Mouse (Mus musculus) frontal cortex, adult (tissue): ENCODE measurements at regions not wholly inside any gene's neighbourhood (a gene's known extent, or its start where the extent isn't known, plus 50 kb on each side); places are given as distances from the start of the nearest gene placed in this dataset.

Experiments used
- ATAC-seq: cut with Nextera tagmentation; 2 replicates; pipeline ENCODE4 v1.9.2; 2017; ENCODE audit warnings: mild to moderate bottlenecking, moderate library complexity, mixed read lengths; ENCODE audit not compliant: low TSS enrichment

GRCm38 (mm10) chr1:179906115-179906514 lies 54.2 kb upstream of the Cdc42bpa start:
- no peak for ATAC-seq

- ATAC-seq: no peak
These were observed 67.6 kb upstream of the Cdc42bpa start for GRCm38 (mm10) chr1:179892711-179893110.

- no peak for ATAC-seq
These were observed 72.4 kb upstream of the Cdc42bpa start for GRCm38 (mm10) chr1:179887921-179888320.

DNA sequence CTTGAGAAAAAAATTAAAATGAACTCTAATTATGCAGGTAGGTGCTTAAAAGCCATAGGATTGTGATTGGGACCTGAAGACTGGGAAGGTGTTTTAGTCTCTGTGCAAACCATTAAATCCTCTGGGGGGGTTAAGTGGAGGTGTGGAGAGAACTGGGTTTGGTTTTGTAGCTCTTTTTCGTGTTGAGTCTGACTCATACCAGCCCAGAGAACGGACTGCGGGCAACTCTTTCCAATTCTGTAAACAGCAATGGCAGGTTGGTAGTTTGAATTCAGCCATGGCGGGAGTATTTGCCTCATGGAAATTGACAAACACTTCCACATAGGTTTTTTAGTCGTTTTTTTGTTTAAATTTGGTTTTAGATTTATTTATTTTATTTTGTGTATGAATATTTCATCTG lies 77.7 kb upstream of the Ahctf1 start:
- no peak for ATAC-seq

DNA sequence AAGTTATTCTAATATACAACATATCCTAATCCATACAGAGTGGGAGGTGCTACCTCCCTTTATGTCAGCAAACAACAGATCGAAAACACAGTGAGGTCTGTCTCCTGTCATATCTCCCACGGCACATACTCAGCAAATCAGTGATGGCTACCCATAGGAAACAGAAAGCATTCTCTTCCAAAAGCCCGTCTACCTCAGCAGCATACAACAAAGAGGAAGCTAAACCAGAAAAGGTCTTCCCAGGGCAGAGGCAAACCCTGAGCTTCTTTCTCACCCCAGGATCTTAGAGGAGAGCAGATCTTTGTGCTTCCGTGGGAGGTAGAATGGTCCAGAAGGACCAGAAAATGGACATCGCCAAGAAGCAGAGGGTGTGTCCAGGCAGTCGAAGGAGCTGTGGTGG lies 74.4 kb upstream of the Ahctf1 start:
- no peak for ATAC-seq

DNA sequence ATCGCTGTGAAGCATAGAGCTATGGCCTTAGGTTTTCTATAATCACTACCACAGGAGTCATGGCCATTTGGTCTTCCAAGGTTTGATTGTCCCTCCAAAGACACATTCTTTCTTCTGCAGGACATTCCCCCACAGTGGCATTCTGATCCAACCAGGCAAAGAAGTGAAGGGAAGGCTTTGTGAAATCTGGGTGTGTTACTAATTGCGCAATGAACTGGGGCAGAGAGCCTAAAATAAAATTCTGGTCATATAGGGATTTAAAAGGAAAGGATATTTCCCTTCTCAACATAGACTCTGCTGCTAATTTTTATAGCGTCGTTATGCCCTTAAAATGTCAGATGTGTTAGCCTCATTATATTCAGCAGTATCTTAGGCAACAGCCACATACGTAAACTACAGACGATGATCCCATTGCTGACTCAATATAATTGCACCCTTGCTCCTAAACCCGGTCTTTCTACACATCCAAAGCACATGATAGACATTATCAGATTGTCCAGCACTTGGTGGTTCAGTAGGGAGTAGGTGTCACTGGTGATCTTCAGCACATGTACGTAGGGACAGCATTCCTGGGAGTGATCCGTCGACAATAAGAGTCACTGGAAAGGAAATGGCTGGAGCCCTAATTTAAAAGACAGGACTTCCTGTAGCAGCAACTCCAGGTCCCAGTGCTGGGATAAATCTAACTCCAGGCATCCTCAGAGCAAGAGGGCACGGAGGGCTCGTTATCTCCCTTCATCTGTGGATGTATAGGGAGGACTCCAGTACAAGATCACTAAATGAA lies 70.5 kb upstream of the Ahctf1 start:
- ATAC-seq: no peak

GRCm38 (mm10) chr1:179871961-179872360 lies 68.5 kb upstream of the Ahctf1 start:
- no peak for ATAC-seq

DNA sequence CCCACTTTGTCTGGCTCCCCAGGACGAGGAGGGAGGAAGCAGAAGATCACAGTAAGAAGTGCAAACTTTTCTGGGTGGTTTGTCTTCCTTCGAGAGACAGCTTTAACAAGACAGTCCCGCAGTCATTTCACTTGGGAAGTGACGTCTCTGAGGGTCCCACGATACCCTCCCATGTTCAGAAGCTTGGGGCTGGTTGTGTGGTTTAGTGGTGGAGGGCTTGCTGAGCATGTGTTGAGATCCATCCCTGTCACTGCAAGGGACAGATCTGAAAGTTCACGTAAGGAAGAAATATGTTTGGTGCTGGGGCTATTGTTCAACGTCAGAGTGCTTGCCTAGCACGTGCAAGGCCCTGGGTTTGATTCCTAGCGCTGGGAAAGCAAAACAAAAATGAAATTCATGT lies 65.2 kb upstream of the Ahctf1 start:
- no peak; the same call in 1 of the 2 replicates for ATAC-seq

GRCm38 (mm10) chr1:179867493-179867892 lies 64.0 kb upstream of the Ahctf1 start:
- ATAC-seq: no peak

- no peak for ATAC-seq
These were observed 62.7 kb upstream of the Ahctf1 start for GRCm38 (mm10) chr1:179866056-179866772.

DNA sequence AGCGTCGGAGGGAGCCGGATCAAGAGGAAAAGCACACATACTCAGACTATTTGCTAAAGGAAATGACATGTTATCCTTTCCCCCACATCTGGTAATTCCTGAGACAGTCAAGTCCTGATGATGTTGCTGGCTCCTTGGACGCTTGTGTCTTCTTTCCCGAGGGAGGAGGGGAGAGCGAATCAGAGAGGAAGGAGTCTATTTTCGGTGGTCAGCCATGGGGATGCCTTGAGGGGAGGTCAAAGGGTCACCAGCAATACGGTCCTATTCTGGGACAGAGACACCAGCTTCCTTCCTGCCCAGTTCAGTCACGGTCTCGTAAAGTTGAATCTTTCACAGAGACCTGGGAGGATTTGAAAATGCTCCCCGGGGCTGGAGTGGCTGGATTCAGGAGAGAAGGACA lies 62.1 kb upstream of the Ahctf1 start:
- ATAC-seq: no peak

- ATAC-seq: no peak
These were observed 61.2 kb upstream of the Ahctf1 start for GRCm38 (mm10) chr1:179864537-179865226.

DNA sequence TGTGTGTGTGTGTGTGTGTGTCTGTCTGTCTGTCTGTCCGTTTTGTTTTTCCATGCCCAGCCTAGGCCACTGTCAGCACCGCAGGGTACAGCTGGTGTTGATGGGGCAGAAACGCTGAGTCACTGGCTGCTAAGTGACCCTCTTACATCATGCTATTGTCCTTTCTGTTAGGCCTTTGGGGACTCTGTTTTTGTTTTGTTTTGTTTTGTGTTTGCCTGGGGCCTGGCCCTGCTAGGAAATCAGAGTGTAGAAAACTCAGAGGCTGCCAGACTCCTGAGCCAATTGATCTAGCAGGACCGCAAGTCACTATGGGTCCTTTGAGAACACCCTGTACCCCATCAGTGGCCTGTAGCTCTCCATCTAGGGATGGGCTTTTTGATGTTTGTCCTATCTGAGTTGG lies 59.9 kb upstream of the Ahctf1 start:
- ATAC-seq: peak; percentile 51

GRCm38 (mm10) chr1:179862941-179863340 lies 59.5 kb upstream of the Ahctf1 start:
- no peak for ATAC-seq

GRCm38 (mm10) chr1:179861776-179862175 lies 58.3 kb upstream of the Ahctf1 start:
- ATAC-seq: no peak

- 0 out of 2 replicates have a peak, but pooled peaks have one; percentile 36 for ATAC-seq
These were observed 56.0 kb upstream of the Ahctf1 start for GRCm38 (mm10) chr1:179859552-179859902.

- ATAC-seq: peak; percentile 68; the same call in 1 of the 2 replicates
These were observed 55.5 kb upstream of the Ahctf1 start for GRCm38 (mm10) chr1:179858780-179859551.

DNA sequence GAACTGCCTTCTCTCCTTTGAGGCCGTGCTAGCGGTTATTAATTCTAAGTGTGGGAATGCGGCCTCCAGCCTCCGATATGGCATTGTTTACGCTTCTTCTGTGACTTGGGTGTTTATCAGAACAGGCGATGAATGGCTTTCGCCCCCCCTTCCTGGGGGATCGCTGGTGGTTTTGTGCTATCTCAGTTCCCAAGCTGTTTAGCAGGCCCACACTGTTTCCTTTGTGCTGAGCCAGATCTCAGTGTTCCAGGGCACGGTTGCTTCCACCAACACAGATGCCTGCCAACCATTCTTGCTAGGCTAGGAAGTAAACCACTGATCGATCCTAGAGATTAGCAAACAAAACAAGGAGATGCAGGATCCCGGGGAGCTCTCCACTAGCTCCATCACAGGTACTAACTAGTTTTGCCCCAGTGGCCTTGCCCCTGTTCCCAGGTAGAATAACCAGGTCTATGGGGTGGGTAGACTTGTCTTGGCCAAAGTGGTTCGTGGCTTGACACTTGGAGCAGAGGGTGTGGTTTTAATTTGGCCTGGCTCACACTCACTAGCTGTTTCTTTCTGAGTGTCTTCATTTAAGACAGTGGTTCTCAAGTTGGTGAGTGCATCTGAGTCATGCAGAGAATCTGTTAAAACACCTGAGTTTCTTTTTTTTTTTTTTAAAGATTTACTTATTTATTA lies 50.9 kb upstream of the Ahctf1 start:
- ATAC-seq: peak; percentile 66
